Mouse (Mus musculus): ENCODE data around the gene Tnfsfm13. TPM values are rescaled to one million over a fixed set of nuclear protein-coding genes. Genes with fewer than 3 reads are reported as not detected.
A peak's percentile ranks its signal among the peaks of the same experiment; 100 is the strongest.

Tnfsfm13 gene
- polyA plus RNA-seq, 1 experiment from 2014 or later = 1.5 TPM

- peaks cover 10% of the 10 kb centered on the region for H3K4me1 ChIP-seq (ENCODE audit: control insufficient read depth, insufficient read depth, low read length)
- no peak for DNase-seq (ENCODE audit: low spot score)
- H3K27ac ChIP-seq (ENCODE audit: low read depth, low read length) = no peak overlapping the region
- ATAC-seq (ENCODE audit: insufficient read depth, low FRiP score, low TSS enrichment) = no peak
- 94% methylated on average over 30 of the region's 30 CpGs for WGBS
- H3K4me2 ChIP-seq (ENCODE audit: low read depth) = peak overlapping the region; percentile 88
- no peaks in the 10 kb centered on the region for H3K9me3 ChIP-seq (ENCODE audit: control insufficient read depth, low read length)
- H3K9ac ChIP-seq (ENCODE audit: low read length) = no peak overlapping the region
- H3K27me3 ChIP-seq (ENCODE audit: control insufficient read depth, insufficient read depth, low read length) = no peaks in the 10 kb centered on the region
- H3K4me3 ChIP-seq (ENCODE audit: low read depth, low read length) = no peak overlapping the region
- H3K36me3 ChIP-seq (ENCODE audit: control insufficient read depth, insufficient read depth, low read length) = peaks cover 6% of the 10 kb centered on the region
These were observed 15.6 kb downstream of the Tnfsfm13 start for GRCm38 (mm10) chr11:69680136-69680855.

GRCm38 (mm10) chr11:69679144-69679543 lies 16.8 kb downstream of the Tnfsfm13 start:
- peaks cover 6% of the 10 kb centered on the region for H3K36me3 ChIP-seq (ENCODE audit: control insufficient read depth, insufficient read depth, low read length)
- H3K4me2 ChIP-seq (ENCODE audit: low read depth) = no peak overlapping the region
- H3K27me3 ChIP-seq (ENCODE audit: control insufficient read depth, insufficient read depth, low read length) = no peaks in the 10 kb centered on the region
- H3K27ac ChIP-seq (ENCODE audit: low read depth, low read length) = no peak overlapping the region
- no peak overlapping the region for H3K4me3 ChIP-seq (ENCODE audit: low read depth, low read length)
- ATAC-seq (ENCODE audit: insufficient read depth, low FRiP score, low TSS enrichment) (no peak), DNase-seq (ENCODE audit: low spot score) (no peak)
- no peaks in the 10 kb centered on the region for H3K9me3 ChIP-seq (ENCODE audit: control insufficient read depth, low read length)
- no peak overlapping the region for H3K9ac ChIP-seq (ENCODE audit: low read length)
- WGBS = 100% methylated on average over 2 of the region's 2 CpGs
- H3K4me1 ChIP-seq (ENCODE audit: control insufficient read depth, insufficient read depth, low read length) = peaks cover 10% of the 10 kb centered on the region

- peak within 1 kb of the TSS; percentile 86 for H3K4me2 ChIP-seq (ENCODE audit: low read depth)
- 0% methylated on average over 36 of the region's 36 CpGs for WGBS
- H3K36me3 ChIP-seq (ENCODE audit: control insufficient read depth, insufficient read depth, low read length) = peaks cover 29% of the 10 kb centered on the region
- H3K4me3 ChIP-seq (ENCODE audit: low read depth, low read length) = peak within 1 kb of the TSS; percentile 97
- H3K9me3 ChIP-seq (ENCODE audit: control insufficient read depth, low read length) = no peaks in the 10 kb centered on the region
- peaks cover 16% of the 10 kb centered on the region for H3K4me1 ChIP-seq (ENCODE audit: control insufficient read depth, insufficient read depth, low read length)
- H3K27me3 ChIP-seq (ENCODE audit: control insufficient read depth, insufficient read depth, low read length) = no peaks in the 10 kb centered on the region
- ATAC-seq (ENCODE audit: insufficient read depth, low FRiP score, low TSS enrichment) (peak; percentile 96), DNase-seq (ENCODE audit: low spot score) (peak; percentile 100)
- peak within 1 kb of the TSS; percentile 99 for H3K9ac ChIP-seq (ENCODE audit: low read length)
- H3K27ac ChIP-seq (ENCODE audit: low read depth, low read length) = peak within 1 kb of the TSS; percentile 96
These were observed 23.6 kb downstream of the Tnfsfm13 start, which contains the start of gene Eif4a1 for GRCm38 (mm10) chr11:69672211-69672706. TSS of gene Eif4a1 (minus strand) at chr11:69672423.

GRCm38 (mm10) chr11:69671726-69672124 lies 24.2 kb downstream of the Tnfsfm13 start:
- Histone ChIP-seq H3K4me1 (ENCODE audit: control insufficient read depth, insufficient read depth, low read length) (peaks cover 16% of the 10 kb centered on the region), H3K4me3 (ENCODE audit: low read depth, low read length) (peak overlapping the region; percentile 97), H3K9ac (ENCODE audit: low read length) (peak overlapping the region; percentile 99), H3K27me3 (ENCODE audit: control insufficient read depth, insufficient read depth, low read length) (no peaks in the 10 kb centered on the region), H3K9me3 (ENCODE audit: control insufficient read depth, low read length) (no peaks in the 10 kb centered on the region), H3K27ac (ENCODE audit: low read depth, low read length) (peak overlapping the region; percentile 96), H3K4me2 (ENCODE audit: low read depth) (peak overlapping the region; percentile 86), H3K36me3 (ENCODE audit: control insufficient read depth, insufficient read depth, low read length) (peaks cover 29% of the 10 kb centered on the region)
- DNase-seq (ENCODE audit: low spot score) (no peak), ATAC-seq (ENCODE audit: insufficient read depth, low FRiP score, low TSS enrichment) (0 out of 2 replicates have a peak, but pooled peaks have one; percentile 17)
- under 1% methylated on average over 41 of the region's 43 CpGs for WGBS

GRCm38 (mm10) chr11:69670786-69671725 lies 24.8 kb downstream of the Tnfsfm13 start:
- Histone ChIP-seq H3K4me2 (ENCODE audit: low read depth) (peak overlapping the region; percentile 86), H3K27me3 (ENCODE audit: control insufficient read depth, insufficient read depth, low read length) (no peaks in the 10 kb centered on the region), H3K4me1 (ENCODE audit: control insufficient read depth, insufficient read depth, low read length) (peaks cover 16% of the 10 kb centered on the region), H3K9me3 (ENCODE audit: control insufficient read depth, low read length) (no peaks in the 10 kb centered on the region), H3K27ac (ENCODE audit: low read depth, low read length) (peak overlapping the region; percentile 96), H3K4me3 (ENCODE audit: low read depth, low read length) (peak overlapping the region; percentile 97), H3K9ac (ENCODE audit: low read length) (peak overlapping the region; percentile 99), H3K36me3 (ENCODE audit: control insufficient read depth, insufficient read depth, low read length) (peaks cover 29% of the 10 kb centered on the region)
- 1% methylated on average over 56 of the region's 61 CpGs for WGBS
- ATAC-seq (ENCODE audit: insufficient read depth, low FRiP score, low TSS enrichment) (peak; percentile 48), DNase-seq (ENCODE audit: low spot score) (peak; percentile 95)

- ATAC-seq (ENCODE audit: insufficient read depth, low FRiP score, low TSS enrichment) (no peak), DNase-seq (ENCODE audit: low spot score) (no peak)
- no peak overlapping the region for H3K4me2 ChIP-seq (ENCODE audit: low read depth)
- H3K36me3 ChIP-seq (ENCODE audit: control insufficient read depth, insufficient read depth, low read length) = peaks cover 33% of the 10 kb centered on the region
- peaks cover 17% of the 10 kb centered on the region for H3K4me1 ChIP-seq (ENCODE audit: control insufficient read depth, insufficient read depth, low read length)
- H3K27me3 ChIP-seq (ENCODE audit: control insufficient read depth, insufficient read depth, low read length) = no peaks in the 10 kb centered on the region
- no peaks in the 10 kb centered on the region for H3K9me3 ChIP-seq (ENCODE audit: control insufficient read depth, low read length)
- no peak overlapping the region for H3K4me3 ChIP-seq (ENCODE audit: low read depth, low read length)
- H3K27ac ChIP-seq (ENCODE audit: low read depth, low read length) = no peak overlapping the region
- no peak overlapping the region for H3K9ac ChIP-seq (ENCODE audit: low read length)
- 90% methylated on average over 3 of the region's 3 CpGs for WGBS
These were observed 29.3 kb downstream of the Tnfsfm13 start for GRCm38 (mm10) chr11:69666665-69667005.

GRCm38 (mm10) chr11:69665961-69666664 lies 29.8 kb downstream of the Tnfsfm13 start, which contains the start of gene Cd68:
TSS of gene Cd68 (minus strand) at chr11:69666153.
- H3K27me3 ChIP-seq (ENCODE audit: control insufficient read depth, insufficient read depth, low read length) = no peaks in the 10 kb centered on the region
- H3K36me3 ChIP-seq (ENCODE audit: control insufficient read depth, insufficient read depth, low read length) = peaks cover 33% of the 10 kb centered on the region
- no peak within 1 kb of the TSS for H3K27ac ChIP-seq (ENCODE audit: low read depth, low read length)
- H3K4me2 ChIP-seq (ENCODE audit: low read depth) = no peak within 1 kb of the TSS
- H3K4me3 ChIP-seq (ENCODE audit: low read depth, low read length) = no peak within 1 kb of the TSS
- 39% methylated on average over 7 of the region's 7 CpGs for WGBS
- no peak within 1 kb of the TSS for H3K9ac ChIP-seq (ENCODE audit: low read length)
- H3K9me3 ChIP-seq (ENCODE audit: control insufficient read depth, low read length) = no peaks in the 10 kb centered on the region
- no peak for ATAC-seq (ENCODE audit: insufficient read depth, low FRiP score, low TSS enrichment)
- no peak for DNase-seq (ENCODE audit: low spot score)
- H3K4me1 ChIP-seq (ENCODE audit: control insufficient read depth, insufficient read depth, low read length) = peaks cover 20% of the 10 kb centered on the region

GRCm38 (mm10) chr11:69665457-69665960 lies 30.4 kb downstream of the Tnfsfm13 start:
- H3K4me3 ChIP-seq (ENCODE audit: low read depth, low read length) = no peak overlapping the region
- no peaks in the 10 kb centered on the region for H3K27me3 ChIP-seq (ENCODE audit: control insufficient read depth, insufficient read depth, low read length)
- no peak overlapping the region for H3K27ac ChIP-seq (ENCODE audit: low read depth, low read length)
- DNase-seq (ENCODE audit: low spot score) (no peak), ATAC-seq (ENCODE audit: insufficient read depth, low FRiP score, low TSS enrichment) (no peak)
- H3K9me3 ChIP-seq (ENCODE audit: control insufficient read depth, low read length) = no peaks in the 10 kb centered on the region
- WGBS = 82% methylated on average over 9 of the region's 9 CpGs
- H3K4me2 ChIP-seq (ENCODE audit: low read depth) = no peak overlapping the region
- peaks cover 31% of the 10 kb centered on the region for H3K36me3 ChIP-seq (ENCODE audit: control insufficient read depth, insufficient read depth, low read length)
- H3K9ac ChIP-seq (ENCODE audit: low read length) = no peak overlapping the region
- peaks cover 19% of the 10 kb centered on the region for H3K4me1 ChIP-seq (ENCODE audit: control insufficient read depth, insufficient read depth, low read length)

Measured in neural tube, embryonic 11.5 days (tissue).